Mouse (Mus musculus) frontal cortex, postnatal 36 days (tissue): ENCODE data around the gene Lhpp.
"Not testable (repeated sequence)": the region's sequence is repeated elsewhere in the genome, so short reads cannot be mapped to it uniquely, and the experiment has no call there.

Experiments
- DNase-seq, 2 experiments: peaks; one replicate each; pipeline ENCODE4 v3.0.0; 2022; ENCODE audit warnings: low spot score in 2 of 2

Lhpp gene

DNA sequence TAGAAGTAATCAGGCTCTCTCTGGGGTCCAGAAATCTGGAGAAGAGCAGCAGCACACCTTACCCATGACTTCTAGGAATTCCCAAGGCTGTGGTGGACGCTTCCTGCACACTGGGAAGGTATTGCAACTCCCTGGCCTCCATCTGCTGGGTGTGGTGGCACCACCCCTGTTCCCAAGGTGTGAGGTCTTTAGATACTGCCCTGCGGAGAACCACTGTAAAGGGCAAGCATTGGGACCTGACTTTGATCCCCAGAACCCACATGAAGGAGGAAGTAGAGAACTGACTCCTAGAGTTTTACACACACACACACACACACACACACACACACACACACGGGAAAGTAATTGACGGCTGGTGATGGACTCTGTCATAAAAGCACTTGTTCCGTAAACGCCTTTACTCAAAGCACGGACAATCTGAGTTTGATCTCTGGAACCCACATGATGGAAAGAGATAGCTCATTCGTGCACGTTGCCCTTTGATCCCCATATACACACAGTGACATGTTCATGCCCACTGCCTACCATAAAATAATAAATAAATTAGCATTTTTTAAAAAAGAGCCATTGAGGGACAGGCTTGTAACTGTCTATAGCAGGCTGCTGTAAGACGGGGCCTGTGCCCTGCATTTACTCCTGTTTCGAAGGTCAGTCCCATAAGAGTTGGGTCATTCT, 34.3 kb downstream of the Lhpp start:
- DNase-seq = no peak

DNA sequence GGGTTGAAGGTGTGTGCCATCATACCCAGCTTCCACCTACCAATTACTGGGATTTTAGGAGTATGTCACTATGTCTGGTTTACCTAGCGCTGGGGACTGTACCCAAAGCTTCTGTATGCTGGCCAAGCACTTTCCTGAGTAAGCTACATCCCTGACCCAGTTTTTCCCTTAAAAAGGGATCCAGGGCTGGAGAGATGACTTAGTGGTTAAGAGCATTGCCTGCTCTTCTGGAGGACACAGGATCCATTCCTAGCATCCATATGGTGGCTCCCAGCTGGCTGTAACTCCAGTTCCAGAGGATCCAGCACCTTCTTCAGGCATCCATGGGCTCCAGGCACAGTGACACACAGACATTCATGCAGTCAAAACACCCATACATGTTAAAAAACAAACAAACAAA, 36.1 kb downstream of the Lhpp start:
- peak in 1 of 2 experiments; percentile 5 for DNase-seq

DNA sequence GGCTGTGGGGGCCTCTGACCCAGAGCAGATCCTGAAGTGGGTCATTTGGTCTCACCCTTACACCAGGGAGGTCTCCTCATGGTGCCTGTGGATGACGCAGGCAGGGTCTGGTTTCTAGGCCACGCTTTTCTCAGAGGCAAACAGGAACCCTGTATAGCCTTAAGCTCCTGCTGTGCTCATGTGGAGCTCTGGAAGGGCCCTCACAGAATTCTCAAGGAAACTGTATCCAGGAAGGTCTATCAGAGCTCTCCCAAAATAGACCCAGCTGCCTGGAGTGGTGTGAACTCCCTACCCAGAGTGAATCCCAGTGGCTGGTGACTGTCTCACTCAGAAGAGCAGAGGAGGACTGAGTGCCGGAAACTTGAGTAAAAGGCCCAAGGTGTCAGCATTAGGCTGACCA, 44.0 kb downstream of the Lhpp start:
- no peak for DNase-seq

DNA sequence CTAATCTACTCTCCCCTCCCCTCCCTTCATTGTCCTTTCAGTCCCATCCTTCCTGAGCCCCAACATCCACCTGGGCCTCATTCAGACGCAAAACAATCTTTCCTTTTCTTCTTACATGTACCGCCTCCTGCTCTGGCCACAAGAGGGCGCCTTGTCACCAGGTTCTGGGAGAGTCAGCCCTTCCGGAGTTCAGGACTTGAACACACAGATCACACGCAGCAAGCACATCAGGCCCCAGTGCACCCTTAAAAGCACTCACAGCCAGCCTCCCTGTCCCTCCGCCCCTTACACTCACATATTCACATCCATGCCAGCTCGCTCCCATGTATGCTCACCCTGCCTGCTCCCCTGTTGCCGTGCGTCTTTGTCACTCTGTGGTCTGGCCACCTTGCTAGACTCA, 45.6 kb downstream of the Lhpp start:
- peak; percentile 87 to 90 for DNase-seq

DNA sequence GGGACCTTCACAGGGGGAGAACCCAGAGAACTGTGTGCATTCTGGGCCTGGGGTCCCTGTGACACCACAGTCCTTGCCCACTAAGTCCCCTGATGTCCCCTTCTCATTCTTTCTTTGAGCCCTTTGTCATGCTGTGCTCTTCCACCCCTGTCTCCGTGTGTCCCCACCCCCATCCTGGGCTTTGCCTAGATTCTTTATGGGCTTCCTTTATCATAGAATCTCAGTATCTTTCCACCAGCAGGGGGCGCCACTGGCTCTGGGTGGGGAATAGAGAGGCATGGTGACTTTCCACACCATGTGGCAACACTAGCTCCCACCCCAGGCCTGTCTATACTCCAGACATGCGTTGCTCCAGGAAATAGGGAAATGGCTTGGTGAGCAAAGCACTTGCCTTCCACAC, 46.1 kb downstream of the Lhpp start:
- peak; percentile 84 for DNase-seq

DNA sequence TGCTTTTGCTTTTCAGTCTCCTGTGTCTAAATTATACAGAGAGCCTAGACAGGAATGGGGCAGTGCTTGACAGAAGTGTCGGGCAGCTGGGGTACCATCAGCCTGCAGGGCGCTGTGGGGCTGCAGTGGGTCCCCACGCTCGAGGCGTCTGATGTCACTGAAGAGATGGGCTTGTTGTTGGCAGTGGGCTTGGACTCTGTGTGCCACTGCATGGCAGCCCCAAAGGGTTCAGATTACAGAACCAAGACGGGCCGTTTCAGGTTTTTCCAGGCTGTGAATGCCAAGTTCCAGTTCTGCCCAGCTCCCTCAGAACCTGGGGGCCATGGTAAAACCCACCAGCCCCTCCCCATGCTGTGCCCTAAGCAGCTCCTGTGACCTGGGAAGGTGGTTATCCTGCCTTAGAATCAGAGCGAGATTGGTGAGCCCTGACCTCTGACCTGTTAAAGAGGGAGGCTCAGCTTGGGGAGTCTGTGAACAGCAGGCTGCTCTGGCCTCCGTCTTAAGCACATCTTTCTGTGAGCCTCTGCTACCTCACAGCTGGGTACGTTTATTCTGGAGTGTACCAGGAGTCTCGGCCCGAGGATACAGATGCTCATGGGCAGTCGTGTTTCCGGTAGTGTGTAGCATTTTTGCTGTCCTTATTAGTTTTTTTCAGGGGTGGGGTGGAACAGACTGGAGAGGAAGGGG, 47.1 kb downstream of the Lhpp start:
- no peak for DNase-seq

DNA sequence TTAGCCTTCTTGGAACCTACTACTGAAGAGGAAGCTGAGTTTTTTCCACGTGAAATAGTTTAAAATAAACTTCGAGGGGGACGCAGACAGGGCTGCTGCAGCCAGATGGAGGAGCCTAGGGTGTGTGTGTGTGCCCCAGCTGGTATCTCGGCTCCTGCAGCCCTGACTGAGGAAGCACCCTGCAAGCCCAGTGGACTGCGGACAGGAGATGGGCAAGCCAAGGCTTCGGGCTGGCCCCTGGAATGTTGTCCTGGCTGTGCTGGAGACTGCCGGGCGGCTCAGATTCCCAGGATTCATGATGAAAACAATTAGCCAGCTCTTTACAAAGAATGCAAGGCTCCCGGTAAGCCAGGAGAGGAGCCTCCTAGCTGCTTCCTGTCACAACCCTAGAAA, 47.6 kb downstream of the Lhpp start:
- DNase-seq = no peak

DNA sequence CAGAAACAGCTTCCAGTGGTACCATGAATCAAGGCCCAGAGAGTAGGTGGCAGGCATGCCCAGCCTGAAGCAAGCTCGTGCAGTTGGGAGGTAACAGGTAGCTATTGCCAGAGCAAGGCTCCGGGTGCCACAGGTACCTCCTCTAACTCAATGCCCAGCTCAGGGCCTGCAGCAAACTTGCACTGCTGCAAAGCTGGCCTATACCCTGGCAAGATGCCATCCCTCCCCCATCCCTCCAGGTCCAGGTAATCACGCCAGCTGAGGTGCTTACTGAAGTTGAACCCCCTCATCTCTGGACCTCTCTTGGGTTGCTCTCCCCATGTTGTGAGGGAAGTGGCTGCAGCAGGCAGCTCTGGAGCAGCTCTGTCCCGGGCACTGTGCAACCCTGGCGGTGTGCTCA, 48.2 kb downstream of the Lhpp start:
- no peak for DNase-seq

DNA sequence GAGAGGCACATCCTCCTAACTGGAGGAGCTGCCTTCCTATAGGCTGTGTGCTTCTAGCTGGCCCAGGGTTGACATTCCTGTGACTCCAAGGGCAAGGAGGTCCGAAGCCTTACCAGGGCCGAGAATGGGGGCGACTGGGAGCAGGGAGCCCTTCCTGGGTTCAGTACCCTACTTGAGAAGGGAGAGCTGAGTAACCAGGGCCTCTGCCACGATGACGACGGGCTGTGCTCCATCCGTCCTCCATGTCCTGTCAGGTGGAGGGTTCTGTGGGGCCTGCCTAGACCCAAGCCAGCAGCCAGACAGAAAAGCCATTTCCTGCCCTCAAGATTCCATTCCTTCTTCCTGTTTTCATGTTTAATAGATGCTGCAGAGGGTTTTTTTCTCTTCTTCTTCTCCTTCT, 49.2 kb downstream of the Lhpp start:
- DNase-seq = no peak

DNA sequence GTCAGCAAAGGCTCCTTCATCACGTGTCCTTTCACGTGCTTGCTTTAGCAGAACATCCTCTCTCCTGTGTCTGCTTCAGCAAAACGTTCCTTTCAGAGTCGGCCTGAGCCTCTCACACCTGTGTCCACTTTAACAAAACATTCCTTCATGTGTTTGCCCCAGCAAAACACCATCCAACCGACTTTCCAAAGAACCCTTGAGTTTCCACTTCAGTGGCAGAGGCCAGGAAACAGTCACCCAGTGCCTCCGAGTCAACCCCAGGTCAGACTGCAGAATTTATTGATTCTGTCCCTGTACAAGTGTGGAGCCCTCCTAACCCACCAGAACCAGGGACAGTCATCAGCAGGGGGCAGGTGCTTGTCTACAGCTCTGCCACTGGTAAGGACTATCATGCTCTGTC, 52.4 kb downstream of the Lhpp start:
- DNase-seq = not testable (repeated sequence)

DNA sequence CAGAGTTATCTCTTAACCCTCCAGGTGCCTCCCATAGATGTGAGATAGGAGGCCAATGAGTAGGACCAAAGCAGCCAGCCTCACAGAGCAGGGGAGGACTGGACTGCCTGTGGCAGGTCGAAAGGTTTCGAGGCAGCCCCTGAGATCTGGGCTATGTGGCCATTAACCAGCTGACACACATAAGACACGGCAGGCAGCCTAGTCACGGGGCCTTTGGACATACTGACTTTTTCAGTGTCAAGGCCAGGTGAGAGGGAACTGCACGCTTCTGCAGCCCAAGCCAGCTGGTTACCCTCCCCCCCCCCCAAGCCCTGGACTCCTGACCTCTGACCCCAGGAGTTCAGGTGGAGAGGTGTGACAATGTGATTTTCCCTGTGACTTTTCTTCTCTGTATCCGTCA, 54.4 kb downstream of the Lhpp start:
- no peak for DNase-seq

DNA sequence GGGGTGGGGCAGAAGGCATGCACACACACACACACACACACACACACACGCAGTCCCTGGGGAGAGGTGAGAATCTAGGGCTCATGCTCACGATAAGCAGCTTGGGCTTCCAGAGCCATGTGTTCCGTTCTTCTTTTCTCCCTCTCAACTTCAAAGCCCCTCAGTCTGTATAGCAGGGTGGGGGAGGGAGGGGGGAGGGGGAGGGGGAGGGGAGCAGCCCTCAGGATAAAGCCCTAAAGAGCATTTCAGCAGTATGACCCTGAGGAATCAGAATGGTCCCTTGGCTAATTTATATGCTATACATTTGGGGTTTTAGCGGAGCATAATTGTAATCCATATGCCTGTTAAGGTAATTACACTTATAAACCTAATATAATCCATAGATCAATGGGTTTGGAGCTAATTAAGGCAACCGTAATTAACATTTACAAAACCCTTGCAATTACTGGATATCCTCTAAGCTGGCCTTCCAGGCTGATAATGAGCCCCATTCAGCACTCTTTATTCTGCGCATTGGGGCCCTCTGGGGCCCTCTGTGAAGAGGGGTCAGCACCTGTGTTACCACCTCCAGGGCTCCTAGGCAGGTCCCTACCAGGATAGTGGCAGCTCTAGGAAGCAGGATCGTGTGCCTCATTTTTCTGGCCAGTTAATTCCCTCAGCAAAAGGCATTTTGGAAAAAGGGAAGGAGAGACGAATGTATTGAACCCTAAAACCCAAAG, 55.4 kb downstream of the Lhpp start:
- DNase-seq = no peak

DNA sequence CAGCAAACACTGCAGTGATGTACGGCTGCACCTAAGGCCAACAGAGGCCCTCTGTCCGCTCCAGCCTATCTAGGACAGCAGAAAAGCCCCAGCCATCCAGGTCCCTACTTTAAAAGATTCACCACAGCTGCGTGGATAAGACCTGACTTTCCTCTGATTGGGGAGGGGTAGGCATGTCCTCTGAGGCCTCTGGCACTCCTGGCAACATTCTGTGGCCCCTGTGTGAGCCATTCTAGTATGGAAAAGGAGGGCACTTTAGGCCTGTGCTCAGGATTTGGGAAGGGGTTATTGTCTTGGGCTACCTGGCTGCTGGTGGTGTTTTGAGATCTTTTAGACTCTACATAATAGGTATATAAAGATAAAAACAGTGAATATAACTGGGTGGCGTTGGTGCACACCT, 56.1 kb downstream of the Lhpp start:
- DNase-seq = no peak

DNA sequence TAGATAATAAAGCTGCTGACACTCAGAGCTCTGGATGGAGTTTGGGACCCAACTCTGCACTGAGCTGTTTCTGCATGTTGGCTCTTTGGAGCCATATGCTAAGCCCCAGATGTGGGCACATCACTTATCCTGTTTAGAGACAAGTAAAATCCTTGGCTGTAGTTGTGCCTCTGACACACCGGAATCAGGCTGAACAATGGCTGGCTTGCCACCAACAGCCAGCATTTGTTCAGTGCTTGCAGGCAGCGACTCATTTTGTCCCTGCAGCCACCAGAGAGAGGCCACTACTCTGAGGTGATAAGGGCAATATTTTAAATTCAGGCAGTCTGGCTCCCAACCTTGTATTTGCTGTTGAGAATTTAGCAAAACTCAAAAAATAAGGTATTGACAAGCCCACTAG, 58.2 kb downstream of the Lhpp start:
- no peak for DNase-seq

DNA sequence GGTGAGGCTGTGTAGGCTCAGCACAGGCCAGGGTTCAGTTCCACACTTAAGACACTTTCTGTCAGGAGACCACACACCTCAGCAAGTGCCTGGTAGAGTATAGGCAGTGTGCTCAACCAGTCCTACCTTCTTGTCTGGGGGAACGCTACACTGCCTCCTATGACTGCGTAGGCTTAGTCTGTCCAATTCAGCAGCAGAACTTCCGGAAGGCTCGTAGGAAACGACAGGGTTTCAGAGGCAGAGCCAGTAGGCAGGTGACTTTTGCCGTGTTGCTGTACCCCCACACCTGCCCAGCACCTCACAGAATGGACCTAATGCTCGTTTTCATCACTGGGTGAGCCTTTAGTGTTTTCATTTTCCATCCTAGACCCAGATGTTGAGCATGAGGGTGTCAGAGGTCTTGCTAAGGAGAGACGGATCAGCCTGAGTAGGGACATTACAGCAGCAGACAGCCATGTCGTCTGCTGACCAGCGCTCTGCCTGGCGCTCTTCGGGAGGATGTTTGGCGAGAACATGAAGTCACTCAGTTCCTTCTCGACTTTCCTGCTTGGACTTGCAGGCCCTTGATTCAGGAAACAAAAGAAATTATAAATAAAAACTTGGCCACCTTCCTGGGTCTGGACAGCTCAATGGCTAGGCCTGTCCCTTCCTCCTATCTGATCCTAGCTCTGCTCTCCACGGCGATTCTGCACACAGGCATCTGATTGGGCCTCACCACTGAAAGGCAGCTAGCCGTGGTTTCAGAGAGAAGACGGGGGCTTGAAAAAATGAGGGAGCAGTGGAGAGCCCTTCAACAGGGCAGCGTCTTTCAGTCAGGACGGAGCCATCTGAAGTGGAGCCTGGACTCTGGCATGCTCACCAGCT, 59.8 kb downstream of the Lhpp start:
- DNase-seq = no peak

DNA sequence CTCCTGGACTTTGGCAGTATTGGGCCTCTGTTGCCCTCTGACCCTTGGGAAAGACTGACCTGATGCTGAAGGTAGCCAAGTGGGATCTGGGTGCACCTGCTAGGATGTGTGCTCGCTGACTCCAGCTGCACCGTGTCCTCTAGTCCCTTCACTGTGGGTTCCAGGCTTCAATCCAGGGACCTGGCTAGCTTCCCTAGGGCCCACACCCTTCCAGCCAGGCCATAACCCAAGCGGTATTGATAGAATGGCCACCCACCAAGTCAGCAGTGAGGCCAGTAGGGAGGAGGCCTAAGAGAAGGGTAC, 60.4 kb downstream of the Lhpp start:
- no peak for DNase-seq

DNA sequence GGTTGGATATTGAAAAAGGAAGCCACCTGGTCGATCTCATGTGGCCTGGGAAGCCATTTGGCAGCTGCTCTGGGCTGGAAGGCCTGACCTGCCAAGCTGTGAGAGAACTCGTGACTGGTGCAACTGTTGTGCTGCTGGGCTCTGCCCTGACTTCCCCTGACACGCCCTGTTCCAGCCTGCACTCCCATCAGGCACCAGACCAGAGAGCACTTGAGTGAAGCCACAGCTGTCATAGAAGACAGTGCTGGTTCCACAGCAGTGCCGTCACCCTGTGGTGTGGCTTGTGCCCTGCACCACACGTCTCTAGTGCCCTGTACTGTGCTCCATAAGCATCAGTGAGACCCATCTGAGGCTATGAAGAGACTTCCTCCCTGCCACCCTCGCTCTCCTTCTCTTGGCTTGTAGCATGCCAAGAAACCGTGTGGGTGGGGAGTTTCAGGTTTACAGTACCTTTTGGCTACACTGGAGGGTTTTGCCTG, 62.1 kb downstream of the Lhpp start:
- peak in 1 of 2 experiments; percentile 47 for DNase-seq

DNA sequence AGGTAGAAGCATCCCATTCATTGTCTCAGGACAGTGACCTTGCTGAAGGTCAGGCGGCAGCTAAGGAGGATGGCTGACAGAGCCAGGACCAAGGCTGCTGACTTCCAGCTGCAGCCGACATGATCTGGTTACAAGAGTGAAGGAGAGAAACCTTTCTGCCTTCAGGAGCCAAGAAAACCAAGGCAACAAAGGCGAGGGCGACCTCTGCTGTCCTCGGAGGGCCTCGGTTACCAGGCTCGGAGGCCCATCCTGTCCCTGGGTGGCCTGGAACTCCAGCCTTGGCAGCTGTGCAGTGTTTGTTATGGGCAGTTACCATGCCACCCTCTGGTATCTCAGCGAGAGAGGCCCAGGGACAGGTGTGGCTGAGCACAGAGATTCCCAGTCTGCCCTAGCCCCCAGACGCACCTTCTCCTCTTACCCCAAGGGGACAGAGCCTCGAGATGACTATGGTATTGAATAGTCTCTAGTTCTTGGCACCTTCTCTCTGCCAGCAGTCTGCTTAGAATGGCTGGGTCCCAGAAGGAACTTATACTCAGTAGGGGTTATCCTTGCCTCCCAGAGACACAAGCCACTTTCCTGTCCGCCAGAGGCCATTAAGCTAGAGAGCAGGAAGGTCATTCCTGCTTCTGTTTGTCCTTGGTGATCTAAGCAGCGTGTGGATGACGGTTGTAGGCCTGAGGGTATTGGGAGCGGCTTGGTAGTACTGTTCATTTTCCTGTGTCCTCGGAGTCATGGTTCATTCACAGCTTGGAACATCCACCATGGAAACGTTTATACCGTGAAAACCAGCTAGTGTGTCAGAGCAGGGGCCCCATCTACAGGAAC, 63.7 kb downstream of the Lhpp start:
- no peak for DNase-seq

DNA sequence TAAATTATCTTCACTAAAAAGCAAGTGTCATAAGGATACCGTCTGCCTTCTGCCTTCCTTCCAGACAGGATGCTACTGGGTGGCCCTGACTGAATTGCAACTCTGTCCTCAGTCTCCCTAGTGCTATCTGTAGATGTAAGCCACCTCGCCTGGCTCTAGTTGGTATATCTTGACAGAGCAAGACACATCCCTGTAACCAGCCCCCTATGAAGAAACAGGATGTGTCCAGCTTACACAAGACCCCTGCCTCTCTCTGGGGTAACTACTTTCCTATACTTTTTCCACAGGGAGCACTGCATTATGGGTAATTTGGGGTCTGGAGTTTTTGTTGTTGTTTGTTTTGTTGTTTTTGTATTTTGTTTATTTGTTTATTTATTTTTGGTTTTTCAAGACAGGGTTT, 65.5 kb downstream of the Lhpp start:
- DNase-seq = no peak

DNA sequence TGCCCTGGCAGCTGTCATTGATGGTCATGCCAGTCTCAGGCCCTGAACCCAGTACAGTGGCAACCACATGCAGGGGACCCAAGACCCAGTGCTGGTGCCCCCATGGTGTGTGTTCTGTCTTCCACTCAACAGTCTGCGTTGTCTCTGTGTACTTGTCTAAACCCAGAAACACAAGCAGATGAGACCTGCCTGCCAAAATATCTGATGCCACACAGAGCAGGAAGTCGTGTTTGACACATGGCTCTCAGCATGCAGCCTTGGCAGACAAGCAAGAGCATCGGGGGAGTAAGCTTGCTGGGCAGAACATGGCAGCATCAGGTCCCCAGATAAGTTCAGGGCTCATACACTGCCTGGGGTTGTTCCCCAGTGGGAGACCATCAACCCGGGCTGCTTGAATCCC, 68.7 kb downstream of the Lhpp start:
- no peak for DNase-seq

DNA sequence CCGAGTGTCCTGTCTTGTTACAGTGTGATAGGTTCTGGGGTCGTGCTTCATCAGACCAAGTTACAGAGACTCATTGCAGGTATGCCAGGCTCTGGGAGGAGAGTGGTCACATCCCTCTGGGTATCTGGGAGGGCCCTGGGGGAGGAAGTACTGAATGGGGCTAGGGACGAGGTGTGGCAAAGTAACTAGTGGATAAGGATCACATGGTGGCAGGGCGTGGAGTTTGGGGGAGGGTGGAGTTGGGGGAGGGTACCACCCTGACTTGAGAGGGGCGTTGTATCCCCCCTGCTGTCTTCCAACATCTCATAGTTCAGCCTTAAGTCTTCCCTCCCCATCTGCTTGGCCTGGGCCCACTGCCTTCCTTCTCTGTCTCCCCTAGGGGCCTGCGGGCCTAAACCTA, 69.1 kb downstream of the Lhpp start:
- no peak for DNase-seq
